Mouse (Mus musculus) ES-CJ7 (cell line): ENCODE measurements around the gene Zfp74.

Experiments
- DNase-seq: peaks from one replicate; pipeline ENCODE4 v3.0.0; 2011; ENCODE audit warnings: low read depth, low spot score

Zfp74 gene

GRCm38 (mm10) chr7:29944201-29944600 is 9.7 kb downstream of the Zfp74 start:
- DNase-seq, result peak; percentile 93

- peak; percentile 83 for DNase-seq
Measured at GRCm38 (mm10) chr7:29943720-29944119, 10.2 kb downstream of the Zfp74 start.

- peak; percentile 87 for DNase-seq
Measured at GRCm38 (mm10) chr7:29942740-29943139, 11.1 kb downstream of the Zfp74 start.

- no peak for DNase-seq
Measured at GRCm38 (mm10) chr7:29941027-29941426, 12.9 kb downstream of the Zfp74 start.

- no peak for DNase-seq
Measured at GRCm38 (mm10) chr7:29938856-29939255, 15.0 kb downstream of the Zfp74 start.

- DNase-seq, result no peak
Measured at GRCm38 (mm10) chr7:29922780-29923179, 31.1 kb downstream of the Zfp74 start.

- no peak for DNase-seq
Measured at GRCm38 (mm10) chr7:29921439-29922093, 32.3 kb downstream of the Zfp74 start.

GRCm38 (mm10) chr7:29918062-29918453 is 35.8 kb downstream of the Zfp74 start:
- no peak for DNase-seq

- DNase-seq, result no peak
Measured at GRCm38 (mm10) chr7:29917371-29918061, 36.4 kb downstream of the Zfp74 start.

GRCm38 (mm10) chr7:29912172-29912571 is 41.7 kb downstream of the Zfp74 start:
- peak; percentile 22 for DNase-seq

- DNase-seq, result peak; percentile 65
Measured at GRCm38 (mm10) chr7:29910252-29910651, 43.6 kb downstream of the Zfp74 start.

- DNase-seq, result peak; percentile 90
Measured at GRCm38 (mm10) chr7:29908130-29908950, 45.5 kb downstream of the Zfp74 start, which contains the start of gene Zfp383. TSS of gene Zfp383 (plus strand) at chr7:29908223.

- no peak for DNase-seq
Measured at GRCm38 (mm10) chr7:29907206-29907605, 46.7 kb downstream of the Zfp74 start.

GRCm38 (mm10) chr7:29906682-29907058 is 47.2 kb downstream of the Zfp74 start:
- no peak for DNase-seq

GRCm38 (mm10) chr7:29905966-29906681 is 47.8 kb downstream of the Zfp74 start, which contains the start of gene Zfp27:
TSS of gene Zfp27 (minus strand) at chr7:29906572.
- peak; percentile 96 for DNase-seq

GRCm38 (mm10) chr7:29904101-29904500 is 49.8 kb downstream of the Zfp74 start:
- DNase-seq, result peak; percentile 25

- peak; percentile 56 for DNase-seq
Measured at GRCm38 (mm10) chr7:29898351-29898750, 55.5 kb downstream of the Zfp74 start.

GRCm38 (mm10) chr7:29892756-29893155 is 61.1 kb downstream of the Zfp74 start:
- DNase-seq, result no peak

- DNase-seq, result no peak
Measured at GRCm38 (mm10) chr7:29890501-29890900, 63.4 kb downstream of the Zfp74 start.

GRCm38 (mm10) chr7:29880916-29881315 is 73.0 kb downstream of the Zfp74 start:
- DNase-seq, result no peak
